Mouse (Mus musculus): ENCODE measurements at regions not wholly inside any gene's neighbourhood (a gene's known extent, or its start where the extent isn't known, plus 50 kb on each side); places are given as distances from the start of the nearest gene placed in this dataset.

DNA sequence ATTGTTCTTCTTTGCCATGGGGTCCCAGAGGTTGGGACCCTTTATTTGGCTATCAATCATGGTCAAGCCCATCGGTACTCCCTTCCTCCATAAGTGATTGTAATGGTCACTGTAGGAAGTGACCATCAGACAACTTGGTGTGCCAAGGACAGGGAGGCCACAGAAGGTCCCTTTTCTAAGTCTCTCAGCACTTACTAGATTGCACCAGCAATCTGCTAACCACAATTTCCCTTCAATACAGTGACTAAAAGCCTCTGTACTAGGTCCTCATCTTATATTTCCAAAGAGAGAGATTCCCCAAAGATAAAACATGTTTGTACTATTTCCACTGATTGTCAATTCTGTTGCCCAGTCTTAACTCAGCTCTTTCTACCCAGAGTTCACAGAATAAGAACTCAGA, 96.6 kb upstream of the Jun start:
- TF ChIP-seq CTCF (IDR thresholded peaks at IDR 0.05 in 2 of 3, conservative IDR thresholded peaks at IDR 0.05 in 1 of 3; ENCODE audit: control insufficient read depth in 1 of 3, insufficient read depth in 1 of 3, low read depth in 2 of 3, low read length in 3 of 3, poor library complexity in 1 of 3, severe bottlenecking in 1 of 3) = no peak
- no peak for TF ChIP-seq EP300 (IDR thresholded peaks at IDR 0.05; ENCODE audit: low read depth in 1 of 2, low read length in 2 of 2)
